Comparison of ENCODE assay signal across 18 mouse cellular contexts in genomic region chr5:103020954-103021353, GRCm38 (mm10).
A peak's percentile ranks its signal among the peaks of the same experiment; 100 is the strongest.
DNase-seq lines count a peak whose midpoint lies in the region; ATAC-seq and TF ChIP-seq lines count a peak whose summit lies in the region.
"Had no signal": no experiment of that assay in that cellular context is flagged by ENCODE, and none has a peak within 500 bp of the region (broad histone marks: within the 10 kb centered on the region; RNA-seq: fewer than 3 reads in every experiment).

No protein-coding gene starts in this region.

- no peak overlapping the region for H3K4me3 ChIP-seq in layer of hippocampus, adult 2 months
- H3K4me3 ChIP-seq in forebrain, embryonic 15.5 days, result no peak overlapping the region
- no peak overlapping the region for H3K4me3 ChIP-seq in midbrain, embryonic 12.5 days
- no peak overlapping the region for H3K4me3 ChIP-seq in neural tube, embryonic 15.5 days (replicated peaks)
- H3K4me3 ChIP-seq: embryonic facial prominence, embryonic 12.5 days; gastrocnemius, adult 2 months; limb, embryonic 13.5 days had no signal

- no peaks in the 10 kb centered on the region for H3K27me3 ChIP-seq in forebrain, embryonic 15.5 days
- H3K27me3 ChIP-seq in midbrain, embryonic 12.5 days, result no peaks in the 10 kb centered on the region
- no peaks in the 10 kb centered on the region for H3K27me3 ChIP-seq in neural tube, embryonic 15.5 days (replicated peaks)
- H3K27me3 ChIP-seq: embryonic facial prominence, embryonic 12.5 days had no signal

- no peak overlapping the region for H3K9ac ChIP-seq in forebrain, embryonic 15.5 days (replicated peaks)
- no peak overlapping the region for H3K9ac ChIP-seq in midbrain, embryonic 12.5 days (replicated peaks)
- no peak overlapping the region for H3K9ac ChIP-seq in neural tube, embryonic 15.5 days (replicated peaks)
- H3K9ac ChIP-seq: embryonic facial prominence, embryonic 12.5 days; limb, embryonic 13.5 days had no signal

- H3K9me3 ChIP-seq in forebrain, embryonic 15.5 days, result no peaks in the 10 kb centered on the region
- H3K9me3 ChIP-seq in midbrain, embryonic 12.5 days, result no peaks in the 10 kb centered on the region
- H3K9me3 ChIP-seq in neural tube, embryonic 15.5 days (replicated peaks), result no peaks in the 10 kb centered on the region
- H3K9me3 ChIP-seq: limb, embryonic 13.5 days had no signal

- no peak for TF ChIP-seq CTCF in layer of hippocampus, adult 2 months (conservative IDR thresholded peaks at IDR 0.05)

- ATAC-seq in forebrain, embryonic 15.5 days (replicated peaks), result peak; percentile 86
- peak; percentile 87 for ATAC-seq in midbrain, embryonic 12.5 days (ENCODE audit: low FRiP score, low read depth)
- ATAC-seq in neural tube, embryonic 15.5 days (ENCODE audit: low FRiP score), result peak; percentile 82; the same call in 1 of the 2 replicates
- ATAC-seq: inflammation-experienced regulatory T-cells, adult 6 months had no signal

- H3K36me3 ChIP-seq in forebrain, embryonic 15.5 days, result no peaks in the 10 kb centered on the region
- H3K36me3 ChIP-seq in midbrain, embryonic 12.5 days, result no peaks in the 10 kb centered on the region
- H3K36me3 ChIP-seq in neural tube, embryonic 15.5 days, result no peaks in the 10 kb centered on the region
- H3K36me3 ChIP-seq: embryonic facial prominence, embryonic 12.5 days; limb, embryonic 13.5 days had no signal

- peak overlapping the region; percentile 61; the same call in 1 of the 2 replicates for H3K27ac ChIP-seq in layer of hippocampus, adult 2 months
- peak overlapping the region; percentile 51 for H3K27ac ChIP-seq in forebrain, embryonic 15.5 days (replicated peaks)
- H3K27ac ChIP-seq in midbrain, embryonic 12.5 days (replicated peaks), result no peak overlapping the region
- H3K27ac ChIP-seq in neural tube, embryonic 15.5 days (replicated peaks), result no peak overlapping the region; the same call in 1 of the 2 replicates
- H3K27ac ChIP-seq: embryonic facial prominence, embryonic 12.5 days; gastrocnemius, adult 2 months; limb, embryonic 13.5 days had no signal

- H3K4me2 ChIP-seq in forebrain, embryonic 15.5 days (replicated peaks), result no peak overlapping the region
- no peak overlapping the region for H3K4me2 ChIP-seq in midbrain, embryonic 12.5 days (replicated peaks)
- no peak overlapping the region for H3K4me2 ChIP-seq in neural tube, embryonic 15.5 days
- H3K4me2 ChIP-seq: embryonic facial prominence, embryonic 12.5 days; limb, embryonic 13.5 days had no signal

- no peak for DNase-seq in layer of hippocampus, adult 2 months (ENCODE audit: low spot score in 2 of 2)
- DNase-seq in layer of hippocampus, adult 18-20 months (ENCODE audit: low spot score in 2 of 2), result no peak
- DNase-seq in testis, postnatal 10 days (ENCODE audit: low spot score), result no peak
- no peak for DNase-seq in lung, postnatal 25 days (ENCODE audit: low spot score)
- DNase-seq in heart, adult 11 months, result no peak
- DNase-seq: adrenal gland, adult 8-10 months; cerebellum, adult 8-10 months; gastrocnemius, adult 2 months; heart, adult 18-20 months; kidney, adult 9 months; lung, postnatal 14 days; thymus, adult 2 months had no signal

- H3K4me1 ChIP-seq in forebrain, embryonic 15.5 days, result peaks cover 31% of the 10 kb centered on the region
- H3K4me1 ChIP-seq in midbrain, embryonic 12.5 days, result peaks cover 23% of the 10 kb centered on the region; the same call in 1 of the 2 replicates
- peaks cover 22% of the 10 kb centered on the region for H3K4me1 ChIP-seq in neural tube, embryonic 15.5 days
- H3K4me1 ChIP-seq: embryonic facial prominence, embryonic 12.5 days; limb, embryonic 13.5 days had no signal

- WGBS in forebrain, embryonic 15.5 days, result 12% methylated on average over 3 of the region's 3 CpGs
- 20% methylated on average over 3 of the region's 3 CpGs for WGBS in midbrain, embryonic 12.5 days
- 25% methylated on average over 3 of the region's 3 CpGs for WGBS in neural tube, embryonic 15.5 days

Comparison
In these comparisons a context has a peak if more than half of its experiments do, and no peak if none do; other contexts are left out.
1. H3K27ac ChIP-seq: peak in layer of hippocampus, adult 2 months (single experiment) and forebrain, embryonic 15.5 days (single experiment); none in midbrain, embryonic 12.5 days (single experiment) and neural tube, embryonic 15.5 days (single experiment).
2. Peak in every context shown above with its lines, with median percentiles within 50 percentile points of each other: ATAC-seq.